Mouse (Mus musculus): ENCODE data around the gene Nus1. TPM values are rescaled to one million over a fixed set of nuclear protein-coding genes. Genes with fewer than 3 reads are reported as not detected.

Nus1 gene
- polyA plus RNA-seq, 1 experiment = 49.1 TPM

DNA sequence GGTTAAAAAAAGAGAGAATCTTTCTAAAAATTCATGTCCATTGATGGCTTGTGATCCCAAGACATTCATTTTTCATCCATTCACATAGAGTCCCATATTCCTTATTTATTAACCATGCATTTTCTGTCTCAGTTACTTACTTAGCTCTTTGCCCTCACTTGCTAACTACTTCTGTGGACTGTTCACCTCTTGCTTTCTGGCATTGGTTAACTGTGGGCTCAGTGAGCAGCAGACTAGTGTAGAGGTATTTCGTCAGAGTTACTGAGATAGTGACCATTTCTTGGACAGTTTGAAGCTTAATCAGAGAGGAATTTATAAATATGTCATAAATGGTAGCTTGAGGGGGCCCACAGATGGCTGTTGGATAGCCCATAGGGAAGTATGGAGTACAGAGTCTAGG, 13.6 kb downstream of the Nus1 start:
- Histone ChIP-seq H3K27ac (ENCODE audit: insufficient read depth, low read length) (no peak overlapping the region), H3K27me3 (ENCODE audit: control insufficient read depth, insufficient read depth, low read length, poor library complexity, severe bottlenecking) (no peaks in the 10 kb centered on the region), H3K9me3 (replicated peaks; ENCODE audit: control insufficient read depth, insufficient read depth, low read length, poor library complexity, severe bottlenecking) (no peaks in the 10 kb centered on the region), H3K4me3 (ENCODE audit: low read depth, low read length) (no peak overlapping the region), H3K4me1 (ENCODE audit: control insufficient read depth, insufficient read depth, low read length) (peaks cover 4% of the 10 kb centered on the region), H3K36me3 (ENCODE audit: control insufficient read depth, insufficient read depth, low read length, poor library complexity, severe bottlenecking) (peaks cover 39% of the 10 kb centered on the region), H3K9ac (ENCODE audit: low read depth, poor library complexity, severe bottlenecking) (no peak overlapping the region)
- TF ChIP-seq EP300 (IDR thresholded peaks at IDR 0.05; ENCODE audit: insufficient read depth, low read depth, low read length) = no peak
- no peak for TF ChIP-seq POLR2A (IDR thresholded peaks at IDR 0.05; ENCODE audit: insufficient read depth, low read length)
- no peak for TF ChIP-seq CTCF (IDR thresholded peaks at IDR 0.05; ENCODE audit: low read depth, low read length)

DNA sequence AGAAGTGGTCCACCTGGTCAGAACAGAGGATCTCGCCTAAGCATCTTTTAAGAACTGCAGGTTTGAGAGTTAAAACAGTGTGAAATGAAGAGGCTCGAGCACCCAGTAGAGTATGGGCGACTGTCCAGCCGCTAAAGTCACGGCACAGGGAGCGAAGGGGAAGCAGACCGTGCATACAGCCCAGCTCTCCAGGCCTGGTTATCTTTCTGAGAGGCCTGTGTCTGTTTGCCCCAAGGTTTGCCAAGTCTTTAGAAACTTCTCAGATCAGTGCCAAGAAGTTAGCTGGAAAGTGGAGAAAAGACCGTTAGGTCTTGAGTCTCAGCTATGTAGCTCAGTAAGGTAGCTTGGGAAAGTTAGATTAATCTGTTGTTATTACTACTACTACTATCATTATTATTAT, 17.5 kb downstream of the Nus1 start:
- Histone ChIP-seq H3K27ac (ENCODE audit: insufficient read depth, low read length) (no peak overlapping the region), H3K9ac (ENCODE audit: low read depth, poor library complexity, severe bottlenecking) (no peak overlapping the region), H3K9me3 (replicated peaks; ENCODE audit: control insufficient read depth, insufficient read depth, low read length, poor library complexity, severe bottlenecking) (no peaks in the 10 kb centered on the region), H3K4me3 (ENCODE audit: low read depth, low read length) (no peak overlapping the region), H3K4me1 (ENCODE audit: control insufficient read depth, insufficient read depth, low read length) (no peaks in the 10 kb centered on the region), H3K27me3 (ENCODE audit: control insufficient read depth, insufficient read depth, low read length, poor library complexity, severe bottlenecking) (no peaks in the 10 kb centered on the region), H3K36me3 (ENCODE audit: control insufficient read depth, insufficient read depth, low read length, poor library complexity, severe bottlenecking) (peaks cover 55% of the 10 kb centered on the region)
- TF ChIP-seq CTCF (IDR thresholded peaks at IDR 0.05; ENCODE audit: low read depth, low read length) = no peak
- no peak for TF ChIP-seq EP300 (IDR thresholded peaks at IDR 0.05; ENCODE audit: insufficient read depth, low read depth, low read length)
- TF ChIP-seq POLR2A (IDR thresholded peaks at IDR 0.05; ENCODE audit: insufficient read depth, low read length) = no peak

- TF ChIP-seq EP300 (IDR thresholded peaks at IDR 0.05; ENCODE audit: insufficient read depth, low read depth, low read length) = no peak
- TF ChIP-seq CTCF (IDR thresholded peaks at IDR 0.05; ENCODE audit: low read depth, low read length) = no peak
- no peak for TF ChIP-seq POLR2A (IDR thresholded peaks at IDR 0.05; ENCODE audit: insufficient read depth, low read length)
- Histone ChIP-seq H3K9ac (ENCODE audit: low read depth, poor library complexity, severe bottlenecking) (no peak overlapping the region), H3K9me3 (replicated peaks; ENCODE audit: control insufficient read depth, insufficient read depth, low read length, poor library complexity, severe bottlenecking) (no peaks in the 10 kb centered on the region), H3K4me3 (ENCODE audit: low read depth, low read length) (no peak overlapping the region), H3K27me3 (ENCODE audit: control insufficient read depth, insufficient read depth, low read length, poor library complexity, severe bottlenecking) (no peaks in the 10 kb centered on the region), H3K4me1 (ENCODE audit: control insufficient read depth, insufficient read depth, low read length) (no peaks in the 10 kb centered on the region), H3K36me3 (ENCODE audit: control insufficient read depth, insufficient read depth, low read length, poor library complexity, severe bottlenecking) (no peaks in the 10 kb centered on the region), H3K27ac (ENCODE audit: insufficient read depth, low read length) (no peak overlapping the region)
Measured at GRCm38 (mm10) chr10:52460614-52461013, 43.3 kb downstream of the Nus1 start.

- Histone ChIP-seq H3K36me3 (ENCODE audit: control insufficient read depth, insufficient read depth, low read length, poor library complexity, severe bottlenecking) (no peaks in the 10 kb centered on the region), H3K9me3 (replicated peaks; ENCODE audit: control insufficient read depth, insufficient read depth, low read length, poor library complexity, severe bottlenecking) (no peaks in the 10 kb centered on the region), H3K4me1 (ENCODE audit: control insufficient read depth, insufficient read depth, low read length) (no peaks in the 10 kb centered on the region), H3K27me3 (ENCODE audit: control insufficient read depth, insufficient read depth, low read length, poor library complexity, severe bottlenecking) (no peaks in the 10 kb centered on the region), H3K27ac (ENCODE audit: insufficient read depth, low read length) (no peak overlapping the region), H3K9ac (ENCODE audit: low read depth, poor library complexity, severe bottlenecking) (no peak overlapping the region), H3K4me3 (ENCODE audit: low read depth, low read length) (no peak overlapping the region)
- TF ChIP-seq POLR2A (IDR thresholded peaks at IDR 0.05; ENCODE audit: insufficient read depth, low read length) = no peak
- no peak for TF ChIP-seq CTCF (IDR thresholded peaks at IDR 0.05; ENCODE audit: low read depth, low read length)
- TF ChIP-seq EP300 (IDR thresholded peaks at IDR 0.05; ENCODE audit: insufficient read depth, low read depth, low read length) = no peak
Measured at GRCm38 (mm10) chr10:52463941-52464739, 46.8 kb downstream of the Nus1 start.

DNA sequence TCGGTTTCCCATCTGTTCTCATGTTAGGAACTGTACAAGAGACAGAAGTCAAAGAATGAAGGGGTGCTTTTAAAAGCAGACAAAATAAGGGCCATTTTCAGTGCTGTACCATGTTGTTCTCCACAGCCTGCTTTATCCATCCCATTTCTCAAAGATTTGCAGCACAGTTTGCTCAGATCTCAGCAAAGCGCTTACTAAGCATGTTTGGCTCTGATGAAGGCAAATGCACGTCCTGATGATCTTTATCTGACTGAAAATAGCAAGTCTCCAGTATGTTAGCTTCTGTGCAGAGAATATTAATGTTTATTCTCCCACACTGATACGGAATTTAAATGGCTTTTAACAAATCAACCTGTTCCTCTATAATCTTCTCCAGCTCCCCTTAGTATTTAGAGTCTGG, 54.2 kb downstream of the Nus1 start:
- H3K9me3 ChIP-seq (replicated peaks; ENCODE audit: control insufficient read depth, insufficient read depth, low read length, poor library complexity, severe bottlenecking) = no peaks in the 10 kb centered on the region
- H3K4me3 ChIP-seq (ENCODE audit: low read depth, low read length) = no peak overlapping the region
- H3K36me3 ChIP-seq (ENCODE audit: control insufficient read depth, insufficient read depth, low read length, poor library complexity, severe bottlenecking) = no peaks in the 10 kb centered on the region
- no peaks in the 10 kb centered on the region for H3K4me1 ChIP-seq (ENCODE audit: control insufficient read depth, insufficient read depth, low read length)
- H3K9ac ChIP-seq (ENCODE audit: low read depth, poor library complexity, severe bottlenecking) = no peak overlapping the region
- no peak overlapping the region for H3K27ac ChIP-seq (ENCODE audit: insufficient read depth, low read length)
- TF ChIP-seq CTCF (IDR thresholded peaks at IDR 0.05; ENCODE audit: low read depth, low read length) = no peak
- TF ChIP-seq EP300 (IDR thresholded peaks at IDR 0.05; ENCODE audit: insufficient read depth, low read depth, low read length) = no peak
- TF ChIP-seq POLR2A (IDR thresholded peaks at IDR 0.05; ENCODE audit: insufficient read depth, low read length) = no peak
- no peaks in the 10 kb centered on the region for H3K27me3 ChIP-seq (ENCODE audit: control insufficient read depth, insufficient read depth, low read length, poor library complexity, severe bottlenecking)

Other genes with a start within 250 kb of the Nus1 start
- not detected in 2 replicates for gene Ros1, start 222.3 kb upstream of the Nus1 start, polyA plus RNA-seq (2011; ENCODE audit: insufficient read depth, insufficient read length, low read depth, missing spikeins)
- 19.7 and 20.4 TPM in 2 replicates for gene Dcbld1, start 183.9 kb upstream of the Nus1 start, polyA plus RNA-seq (2011; ENCODE audit: insufficient read depth, insufficient read length, low read depth, missing spikeins)
- gene Gm26741, start 58.8 kb upstream of the Nus1 start, polyA plus RNA-seq (2011; ENCODE audit: insufficient read depth, insufficient read length, low read depth, missing spikeins) = not detected in 2 replicates
- gene Gopc, start 35.4 kb upstream of the Nus1 start, polyA plus RNA-seq (2011; ENCODE audit: insufficient read depth, insufficient read length, low read depth, missing spikeins) = 18.7 and 20.5 TPM in 2 replicates
- gene Nepn, start 28.6 kb upstream of the Nus1 start, polyA plus RNA-seq (2011; ENCODE audit: insufficient read depth, insufficient read length, low read depth, missing spikeins) = not detected in 2 replicates

Data from ES-Bruce4 (cell line).